ENCODE assay signal across 21 mouse cellular contexts in genomic region chr6:12150613-12151333, GRCm38 (mm10).
A peak's percentile ranks its signal among the peaks of the same experiment; 100 is the strongest.
DNase-seq lines count a peak whose midpoint lies in the region; ATAC-seq lines count a peak whose summit lies in the region.
"Had no signal": no experiment of that assay in that cellular context is flagged by ENCODE, and none has a peak within 500 bp of the region (broad histone marks: within the 10 kb centered on the region; RNA-seq: fewer than 3 reads in every experiment).

No protein-coding gene starts in this region.

- 0 out of 2 replicates have a peak, but pooled peaks have one; percentile 30 for ATAC-seq in liver, embryonic 12.5 days
- peak; percentile 82 for ATAC-seq in megakaryocyte-erythroid progenitor cell, adult 5-6 weeks (replicated peaks; ENCODE audit: low FRiP score, low TSS enrichment, poor library complexity, severe bottlenecking)
- ATAC-seq: intestine, postnatal 0 days had no signal

- no peak for DNase-seq in liver
- DNase-seq in lung, postnatal 10 days = peak; percentile 6
- no peak for DNase-seq in lung, postnatal 14 days
- peak; percentile 2 for DNase-seq in c-Kit-positive CD71-positive TER-119-positive erythroid progenitor cells, embryonic 14.5 days (ENCODE audit: low spot score)
- no peak for DNase-seq in gastrocnemius, adult 8-10 months (ENCODE audit: low spot score in 2 of 2)
- DNase-seq: adrenal gland, postnatal 14 days; cerebellum, adult 11 months; cerebellum, adult 9-11 months; gastrocnemius, adult 2 months; heart, postnatal 10 days; kidney, postnatal 4 days; thymus, adult 18-20 months; thymus, postnatal 36 days had no signal

- H3K4me2 ChIP-seq in liver, embryonic 12.5 days = no peak overlapping the region
- H3K4me2 ChIP-seq: kidney, embryonic 15.5 days; limb, embryonic 12.5 days; lung, embryonic 15.5 days had no signal

- no peak overlapping the region for H3K4me3 ChIP-seq in liver, embryonic 12.5 days
- H3K4me3 ChIP-seq: gastrocnemius, adult 2 months; heart, embryonic 10.5 days; kidney, embryonic 15.5 days; limb, embryonic 12.5 days; lung, embryonic 15.5 days; midbrain, embryonic 10.5 days had no signal

- no peaks in the 10 kb centered on the region for H3K36me3 ChIP-seq in liver, embryonic 12.5 days
- H3K36me3 ChIP-seq: heart, embryonic 10.5 days; kidney, embryonic 15.5 days; limb, embryonic 12.5 days; lung, embryonic 15.5 days; midbrain, embryonic 10.5 days had no signal

- no peak overlapping the region for H3K27ac ChIP-seq in liver, embryonic 12.5 days
- H3K27ac ChIP-seq: gastrocnemius, adult 2 months; heart, embryonic 10.5 days; kidney, embryonic 15.5 days; limb, embryonic 12.5 days; lung, embryonic 15.5 days; midbrain, embryonic 10.5 days had no signal

- no peak overlapping the region for H3K9ac ChIP-seq in liver, embryonic 12.5 days
- H3K9ac ChIP-seq: kidney, embryonic 15.5 days; limb, embryonic 12.5 days; lung, embryonic 15.5 days had no signal

- 56% methylated on average over 3 of the region's 3 CpGs for WGBS in liver, embryonic 12.5 days (ENCODE audit: insufficient replicate concordance)

- no peaks in the 10 kb centered on the region for H3K4me1 ChIP-seq in liver, embryonic 12.5 days
- H3K4me1 ChIP-seq: heart, embryonic 10.5 days; kidney, embryonic 15.5 days; limb, embryonic 12.5 days; midbrain, embryonic 10.5 days had no signal

- H3K9me3 ChIP-seq in liver, embryonic 12.5 days (replicated peaks) = no peaks in the 10 kb centered on the region
- H3K9me3 ChIP-seq: heart, embryonic 10.5 days; kidney, embryonic 15.5 days; limb, embryonic 12.5 days; lung, embryonic 15.5 days; midbrain, embryonic 10.5 days had no signal

- no peaks in the 10 kb centered on the region for H3K27me3 ChIP-seq in liver, embryonic 12.5 days (replicated peaks)
- H3K27me3 ChIP-seq: kidney, embryonic 15.5 days; limb, embryonic 12.5 days; lung, embryonic 15.5 days had no signal

Comparison
In these comparisons a context has a peak if more than half of its experiments do, and no peak if none do; other contexts are left out.
1. DNase-seq: peak in lung, postnatal 10 days (single experiment) and c-Kit-positive CD71-positive TER-119-positive erythroid progenitor cells, embryonic 14.5 days (single experiment); none in liver (single experiment), lung, postnatal 14 days (single experiment) and gastrocnemius, adult 8-10 months (0 of 2).